Mouse (Mus musculus): ENCODE measurements around the gene Olfr402.

DNA sequence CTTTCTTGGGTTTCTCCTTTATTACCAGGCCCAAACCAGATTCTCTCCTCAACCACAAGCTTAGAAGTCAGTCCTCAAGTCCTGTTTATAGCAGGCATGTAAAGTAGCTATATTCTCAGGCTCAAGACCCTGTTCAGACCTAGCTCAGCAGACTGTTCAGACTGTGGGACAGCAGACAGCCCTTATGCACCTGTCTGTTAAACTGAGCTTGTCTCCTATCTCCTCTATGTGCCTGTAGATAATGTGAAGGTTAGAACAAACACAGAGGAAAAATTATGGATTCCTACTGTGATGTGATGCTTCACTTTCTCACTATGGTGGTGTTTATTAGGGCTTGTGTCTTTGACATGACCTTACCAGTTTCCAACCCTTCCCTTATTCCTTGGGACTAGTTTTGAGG is 39.9 kb upstream of the Olfr402 start, which contains the start of gene Olfr401:
- no peak for TF ChIP-seq POLR2A (IDR thresholded peaks at IDR 0.05; ENCODE audit: low read depth, low read length)
- TF ChIP-seq CTCF (IDR thresholded peaks at IDR 0.05; ENCODE audit: borderline replicate concordance, insufficient read depth, low read length), result no peak

All from embryonic fibroblast, embryonic 13.5 days (primary cell).